Mouse (Mus musculus) embryonic facial prominence, embryonic 15.5 days (tissue): Measurements from ENCODE around the gene Gm20773. TPM values are rescaled to one million over a fixed set of nuclear protein-coding genes. Genes with fewer than 3 reads are reported as not detected.
"Not testable (repeated sequence)": the region's sequence is repeated elsewhere in the genome, so short reads cannot be mapped to it uniquely, and the experiment has no call there.

ENCODE experiments used
- ATAC-seq: fragments of 200-750 bp; cut with Nextera tagmentation; 2 replicates; pipeline ENCODE4 v1.8.0; 2017; ENCODE audit warnings: low read depth, moderate TSS enrichment; ENCODE audit not compliant: insufficient number of reproducible peaks, low FRiP score, low TSS enrichment
- H3K27ac ChIP-seq: fragments of 300-500 bp; sonication (generic); replicated peaks from 2 replicates; pipeline ENCODE4 v1.5.1; 2015; ENCODE audit warnings: mild to moderate bottlenecking, inconsistent platforms
- H3K27me3 ChIP-seq: fragments of 300-500 bp; sonication (generic); 2 replicates; pipeline ENCODE4 v1.6.1; 2015; ENCODE audit warnings: inconsistent platforms
- H3K36me3 ChIP-seq: fragments of 300-500 bp; sonication (generic); 2 replicates; pipeline ENCODE4 v1.6.1; 2015; ENCODE audit warnings: mild to moderate bottlenecking, inconsistent platforms
- H3K4me1 ChIP-seq: fragments of 300-500 bp; sonication (generic); 2 replicates; pipeline ENCODE4 v1.6.1; 2015; ENCODE audit warnings: inconsistent platforms
- H3K4me2 ChIP-seq: fragments of 300-500 bp; sonication (generic); replicated peaks from 2 replicates; pipeline ENCODE4 v1.6.1; 2015; ENCODE audit warnings: mild to moderate bottlenecking, inconsistent platforms
- H3K4me3 ChIP-seq: fragments of 300-500 bp; sonication (generic); replicated peaks from 2 replicates; pipeline ENCODE4 v1.5.1; 2015; ENCODE audit warnings: mild to moderate bottlenecking, inconsistent platforms
- H3K9ac ChIP-seq: fragments of 300-500 bp; sonication (generic); 2 replicates; pipeline ENCODE4 v1.6.1; 2015; ENCODE audit warnings: inconsistent platforms
- H3K9me3 ChIP-seq: fragments of 300-500 bp; sonication (generic); replicated peaks from 2 replicates; pipeline ENCODE4 v1.6.1; 2016; ENCODE audit warnings: inconsistent platforms
- WGBS: fragments of 180-500 bp; shearing (Covaris S2); methylation state at CpG from one replicate; pipeline ENCODE4 v1.1.7; 2015; 5-methylcytosine and 5-hydroxymethylcytosine counted together
- polyA plus RNA-seq: library from polyadenylated mRNA; unstranded; fragments of >200 nt; fragmentation: Nextera tagmentation; extraction: Ambion mirVana; gene quantifications from 2 replicates; pipeline ENCODE4 v1.2.1, GENCODE M21; 2015

Gm20773 gene
- not detected in 2 replicates for polyA plus RNA-seq

DNA sequence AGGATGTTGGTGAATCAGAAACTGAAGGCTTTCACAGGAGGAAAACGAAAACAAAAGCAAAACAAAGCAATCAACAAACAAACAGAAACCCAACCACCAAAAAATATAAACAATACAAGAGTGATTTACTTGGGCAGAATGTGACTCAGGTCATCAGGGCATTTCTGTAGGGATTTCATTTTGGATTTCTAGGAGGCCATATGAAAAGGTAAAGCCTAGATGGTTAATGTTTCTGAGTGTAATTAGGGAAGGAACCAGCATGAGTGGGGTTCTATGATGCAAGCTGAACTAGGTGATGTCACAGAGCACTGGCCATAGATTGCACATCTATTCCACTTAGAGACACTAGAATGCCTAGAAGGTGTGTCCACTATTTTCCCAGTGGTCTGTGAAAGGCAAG is at the start of gene Gm20773:
Gene Gm20773, plus strand, starts transcription at position 301 of the 400 bp plus-strand sequence.
- ATAC-seq: not testable (repeated sequence)
- no CpG with 5 or more reads among the region's 1 CpGs for WGBS

DNA sequence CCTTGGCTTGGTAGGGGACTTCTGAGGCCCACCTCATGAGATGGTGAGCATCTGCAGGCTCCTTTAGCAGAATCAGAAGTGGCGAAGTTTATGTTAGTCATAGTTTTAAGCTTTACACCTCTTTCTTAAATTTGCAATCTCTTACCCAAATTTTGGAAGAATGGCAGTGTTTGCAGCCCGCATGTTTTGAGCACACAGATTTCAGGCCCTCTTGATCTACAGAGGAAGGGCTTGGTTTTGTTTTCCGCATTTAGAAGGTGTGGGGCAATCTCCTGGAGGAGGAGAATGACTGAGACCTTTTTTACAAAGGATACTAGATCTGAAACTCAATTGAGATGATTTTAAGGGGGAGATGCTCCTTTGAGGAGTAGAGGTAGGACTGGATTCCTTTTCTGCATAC is 28.3 kb upstream of the Gm20773 start, which contains the start of gene Gm21866:
Gene Gm21866, minus strand, starts transcription at position 101 of the 400 bp plus-strand sequence.
- H3K4me3 ChIP-seq: not testable (repeated sequence)

More for the DNA sequence above, at the start of gene Gm20773:
- not testable (repeated sequence) for H3K9me3 ChIP-seq, H3K27ac ChIP-seq, H3K4me1 ChIP-seq, H3K27me3 ChIP-seq, H3K9ac ChIP-seq, H3K4me2 ChIP-seq, H3K4me3 ChIP-seq, H3K36me3 ChIP-seq

More for the DNA sequence above, 28.3 kb upstream of the Gm20773 start, which contains the start of gene Gm21866:
- not testable (repeated sequence) for H3K4me1 ChIP-seq, H3K27ac ChIP-seq, ATAC-seq, H3K9ac ChIP-seq, H3K9me3 ChIP-seq, H3K4me2 ChIP-seq, H3K36me3 ChIP-seq, H3K27me3 ChIP-seq
- 100% methylated on average over 1 of the region's 3 CpGs for WGBS

Other genes starting within 250 kb of the Gm20773 start
- gene Gm21440, start 241.6 kb upstream of the Gm20773 start, polyA plus RNA-seq: not detected in 2 replicates
- not detected in 2 replicates for gene Gm21454, start 241.6 kb upstream of the Gm20773 start, polyA plus RNA-seq
- not detected in 2 replicates for gene Gm21725, start 145.0 kb upstream of the Gm20773 start, polyA plus RNA-seq
- not detected in 2 replicates for gene Gm21866, start 28.4 kb upstream of the Gm20773 start, polyA plus RNA-seq